In the genomic region with DNA sequence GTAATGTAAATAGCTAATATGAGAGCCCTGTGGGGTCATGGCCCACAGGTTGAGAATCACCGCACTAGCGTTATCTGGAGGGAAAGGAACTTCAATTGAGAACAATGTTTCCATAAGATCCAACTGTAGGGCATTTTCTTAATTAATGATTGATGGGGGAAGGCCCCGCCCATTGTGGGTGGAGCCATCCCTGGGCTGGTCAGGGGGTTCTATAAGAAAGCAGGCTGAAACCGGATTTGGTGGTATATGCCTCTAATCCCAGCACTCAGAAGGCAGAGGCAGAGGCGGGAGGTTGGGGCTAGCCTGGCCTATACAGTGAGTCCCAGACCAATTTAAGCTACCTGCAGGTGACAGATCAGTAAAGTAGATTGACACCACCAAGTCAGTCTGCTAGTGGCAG, we compare ENCODE assay signal across 15 mouse cellular contexts. TPM values are rescaled to one million over a fixed set of nuclear protein-coding genes. Genes with fewer than 3 reads are reported as not detected.
DNase-seq lines count a peak whose midpoint lies in the region; ATAC-seq lines count a peak whose summit lies in the region.
"Had no signal": no experiment of that assay in that cellular context is flagged by ENCODE, and none has a peak within 500 bp of the region (broad histone marks: within the 10 kb centered on the region; RNA-seq: fewer than 3 reads in every experiment).

No protein-coding gene starts in this region.

- H3K4me1 ChIP-seq in heart, embryonic 10.5 days = peaks cover 22% of the 10 kb centered on the region
- peaks cover 25% of the 10 kb centered on the region for H3K4me1 ChIP-seq in liver, embryonic 15.5 days (replicated peaks)

- peak overlapping the region; percentile 97 for H3K27ac ChIP-seq in heart, embryonic 10.5 days
- peak overlapping the region; percentile 88 for H3K27ac ChIP-seq in liver, embryonic 15.5 days (replicated peaks)

- H3K27me3 ChIP-seq in heart, embryonic 10.5 days (ENCODE audit: insufficient read depth, poor library complexity, severe bottlenecking) = no peaks in the 10 kb centered on the region
- no peaks in the 10 kb centered on the region for H3K27me3 ChIP-seq in liver, embryonic 15.5 days
- H3K27me3 ChIP-seq: neural tube, embryonic 13.5 days had no signal

- H3K4me3 ChIP-seq in heart, embryonic 10.5 days = no peak overlapping the region
- no peak overlapping the region for H3K4me3 ChIP-seq in liver, embryonic 15.5 days (replicated peaks)

- no peak for DNase-seq in heart, embryonic 10.5 days (ENCODE audit: low spot score)
- no peak for DNase-seq in heart, adult 18-20 months
- DNase-seq in thymus, postnatal 4 days = peak; percentile 31
- DNase-seq in thymus, postnatal 25 days = no peak
- DNase-seq in spleen, postnatal 36 days (ENCODE audit: low spot score in 2 of 2) = no peak
- DNase-seq in right cerebral cortex, postnatal 4 days = no peak
- DNase-seq: cerebellum, postnatal 36 days had no signal

- 62% methylated on average over 5 of the region's 5 CpGs for WGBS in heart, embryonic 10.5 days
- 67% methylated on average over 5 of the region's 5 CpGs for WGBS in liver, embryonic 15.5 days (ENCODE audit: insufficient replicate concordance)

- peak overlapping the region; percentile 90 for H3K4me2 ChIP-seq in liver, embryonic 15.5 days

- ATAC-seq in liver, embryonic 15.5 days (ENCODE audit: insufficient read depth) = no peak

- no peaks in the 10 kb centered on the region for H3K9me3 ChIP-seq in heart, embryonic 10.5 days
- H3K9me3 ChIP-seq in liver, embryonic 15.5 days (replicated peaks) = no peaks in the 10 kb centered on the region
- H3K9me3 ChIP-seq: neural tube, embryonic 13.5 days had no signal

- peaks cover 20% of the 10 kb centered on the region for H3K36me3 ChIP-seq in heart, embryonic 10.5 days
- H3K36me3 ChIP-seq in liver, embryonic 15.5 days (replicated peaks) = peaks cover 17% of the 10 kb centered on the region

- H3K9ac ChIP-seq in liver, embryonic 15.5 days = no peak overlapping the region

RNA-seq across cellular contexts. Expression of gene Ficd, which starts 1.2 kb away (rescaled TPM):
- polyA plus RNA-seq in heart, embryonic 10.5 days (2016; fragmentation: Nextera tagmentation; extraction: Ambion mirVana) = 5.3 and 6.4 TPM in 2 replicates
- total RNA-seq in heart, adult 18-20 months (2021) = 1 to 10 TPM; 8.6 to 8.7 TPM
- polyA plus RNA-seq in liver, embryonic 15.5 days (2015; fragmentation: Nextera tagmentation; extraction: Ambion mirVana) = 2.6 and 2.8 TPM in 2 replicates

RNA-seq across cellular contexts. Expression of gene 1700069L16Rik, which starts 9.8 kb away (rescaled TPM):
- not detected in 2 replicates for polyA plus RNA-seq in heart, embryonic 10.5 days (2016; fragmentation: Nextera tagmentation; extraction: Ambion mirVana)
- not detected for total RNA-seq in heart, adult 18-20 months (2021)
- not detected in 2 replicates for polyA plus RNA-seq in liver, embryonic 15.5 days (2015; fragmentation: Nextera tagmentation; extraction: Ambion mirVana)
- total RNA-seq: CH12.LX; gastrocnemius, adult 8-10 months had no signal
- polyA plus RNA-seq: brain, embryonic 14.5 days; heart, embryonic 14.5 days; intestine, embryonic 16.5 days; limb, embryonic 11.5 days; neural tube, embryonic 13.5 days had no signal

RNA-seq across cellular contexts. Expression of gene Sart3, which starts 37.9 kb away (rescaled TPM):
- 46.0 and 63.9 TPM in 2 replicates for polyA plus RNA-seq in heart, embryonic 10.5 days (2016; fragmentation: Nextera tagmentation; extraction: Ambion mirVana)
- 10 to 100 TPM in 1 of 2 experiments, 1 to 10 TPM in 1; 9.9 to 11.3 TPM for total RNA-seq in heart, adult 18-20 months (2021)
- 17.5 and 20.7 TPM in 2 replicates for polyA plus RNA-seq in liver, embryonic 15.5 days (2015; fragmentation: Nextera tagmentation; extraction: Ambion mirVana)

RNA-seq across cellular contexts. Expression of gene Iscu, which starts 38.2 kb away (rescaled TPM):
- polyA plus RNA-seq in heart, embryonic 10.5 days (2016; fragmentation: Nextera tagmentation; extraction: Ambion mirVana) = 98.7 and 105 TPM in 2 replicates
- 100 to 1,000 TPM; 207 to 210 TPM for total RNA-seq in heart, adult 18-20 months (2021)
- polyA plus RNA-seq in liver, embryonic 15.5 days (2015; fragmentation: Nextera tagmentation; extraction: Ambion mirVana) = 79.1 and 85.3 TPM in 2 replicates
